Mouse (Mus musculus): ENCODE results near the gene Gm10277. TPM values are rescaled to one million over a fixed set of nuclear protein-coding genes. Genes with fewer than 3 reads are reported as not detected.

The Gm10277 gene
- 0.26 and 0.46 TPM in 2 replicates for polyA plus RNA-seq (2014; fragmentation: Nextera tagmentation; extraction: Ambion mirVana)

GRCm38 (mm10) chr11:77787707-77788106 is at the start of gene Gm10277:
Gene Gm10277, minus strand, starts transcription at chr11:77787747.
- Histone ChIP-seq H3K36me3 (ENCODE audit: control insufficient read depth, insufficient read depth, low read length) (no peaks in the 10 kb centered on the region), H3K27ac (replicated peaks; ENCODE audit: low read depth, low read length) (no peak within 1 kb of the TSS)

GRCm38 (mm10) chr11:77836751-77837150 is 49.2 kb upstream of the Gm10277 start:
- 56% methylated on average over 4 of the region's 4 CpGs for WGBS
- H3K27ac ChIP-seq (replicated peaks; ENCODE audit: low read depth, low read length), result no peak overlapping the region
- H3K36me3 ChIP-seq (ENCODE audit: control insufficient read depth, insufficient read depth, low read length), result peaks cover 48% of the 10 kb centered on the region
- H3K9me3 ChIP-seq (ENCODE audit: control insufficient read depth, low read length), result no peaks in the 10 kb centered on the region
- no peak overlapping the region for H3K4me2 ChIP-seq (ENCODE audit: low read depth, low read length)
- ATAC-seq (ENCODE audit: low read depth) (no peak), DNase-seq (ENCODE audit: low spot score) (no peak)
- H3K4me1 ChIP-seq (ENCODE audit: control insufficient read depth, insufficient read depth, low read length), result no peaks in the 10 kb centered on the region
- no peak overlapping the region for H3K4me3 ChIP-seq (ENCODE audit: low read depth, low read length)
- H3K9ac ChIP-seq (ENCODE audit: low read depth, low read length), result no peak overlapping the region
- no peaks in the 10 kb centered on the region for H3K27me3 ChIP-seq (replicated peaks; ENCODE audit: control insufficient read depth, insufficient read depth, low read length)

More at GRCm38 (mm10) chr11:77787707-77788106, at the start of gene Gm10277:
- Histone ChIP-seq H3K4me3 (ENCODE audit: low read depth, low read length) (no peak within 1 kb of the TSS), H3K4me1 (ENCODE audit: control insufficient read depth, insufficient read depth, low read length) (peaks cover 61% of the 10 kb centered on the region), H3K9me3 (ENCODE audit: control insufficient read depth, low read length) (no peaks in the 10 kb centered on the region), H3K27me3 (replicated peaks; ENCODE audit: control insufficient read depth, insufficient read depth, low read length) (no peaks in the 10 kb centered on the region), H3K9ac (ENCODE audit: low read depth, low read length) (no peak within 1 kb of the TSS), H3K4me2 (ENCODE audit: low read depth, low read length) (no peak within 1 kb of the TSS)
- DNase-seq (ENCODE audit: low spot score) (no peak), ATAC-seq (ENCODE audit: low read depth) (no peak)
- WGBS, result 72% methylated on average over 5 of the region's 5 CpGs

GRCm38 (mm10) chr11:77836290-77836689 is 48.7 kb upstream of the Gm10277 start:
- 70% methylated on average over 5 of the region's 5 CpGs for WGBS
- Histone ChIP-seq H3K4me3 (ENCODE audit: low read depth, low read length) (no peak overlapping the region), H3K9me3 (ENCODE audit: control insufficient read depth, low read length) (no peaks in the 10 kb centered on the region), H3K27ac (replicated peaks; ENCODE audit: low read depth, low read length) (no peak overlapping the region; the same call in 1 of the 2 replicates), H3K9ac (ENCODE audit: low read depth, low read length) (no peak overlapping the region), H3K4me2 (ENCODE audit: low read depth, low read length) (no peak overlapping the region), H3K27me3 (replicated peaks; ENCODE audit: control insufficient read depth, insufficient read depth, low read length) (no peaks in the 10 kb centered on the region), H3K4me1 (ENCODE audit: control insufficient read depth, insufficient read depth, low read length) (no peaks in the 10 kb centered on the region), H3K36me3 (ENCODE audit: control insufficient read depth, insufficient read depth, low read length) (peaks cover 45% of the 10 kb centered on the region)
- DNase-seq (ENCODE audit: low spot score) (no peak), ATAC-seq (ENCODE audit: low read depth) (no peak)

- Histone ChIP-seq H3K36me3 (ENCODE audit: control insufficient read depth, insufficient read depth, low read length) (peaks cover 39% of the 10 kb centered on the region), H3K27me3 (replicated peaks; ENCODE audit: control insufficient read depth, insufficient read depth, low read length) (no peaks in the 10 kb centered on the region), H3K4me2 (ENCODE audit: low read depth, low read length) (no peak overlapping the region), H3K9ac (ENCODE audit: low read depth, low read length) (no peak overlapping the region), H3K27ac (replicated peaks; ENCODE audit: low read depth, low read length) (no peak overlapping the region), H3K9me3 (ENCODE audit: control insufficient read depth, low read length) (no peaks in the 10 kb centered on the region), H3K4me3 (ENCODE audit: low read depth, low read length) (no peak overlapping the region), H3K4me1 (ENCODE audit: control insufficient read depth, insufficient read depth, low read length) (no peaks in the 10 kb centered on the region)
- DNase-seq (ENCODE audit: low spot score) (no peak), ATAC-seq (ENCODE audit: low read depth) (no peak)
- WGBS, result 93% methylated on average over 3 of the region's 3 CpGs
These were observed 47.6 kb upstream of the Gm10277 start for GRCm38 (mm10) chr11:77835109-77835508.

- H3K27me3 ChIP-seq (replicated peaks; ENCODE audit: control insufficient read depth, insufficient read depth, low read length), result no peaks in the 10 kb centered on the region
- H3K4me2 ChIP-seq (ENCODE audit: low read depth, low read length), result no peak overlapping the region
- 94% methylated on average over 4 of the region's 4 CpGs for WGBS
- no peaks in the 10 kb centered on the region for H3K9me3 ChIP-seq (ENCODE audit: control insufficient read depth, low read length)
- DNase-seq (ENCODE audit: low spot score) (no peak), ATAC-seq (ENCODE audit: low read depth) (no peak)
- no peak overlapping the region for H3K4me3 ChIP-seq (ENCODE audit: low read depth, low read length)
- H3K36me3 ChIP-seq (ENCODE audit: control insufficient read depth, insufficient read depth, low read length), result peaks cover 55% of the 10 kb centered on the region
- H3K4me1 ChIP-seq (ENCODE audit: control insufficient read depth, insufficient read depth, low read length), result no peaks in the 10 kb centered on the region
- H3K27ac ChIP-seq (replicated peaks; ENCODE audit: low read depth, low read length), result no peak overlapping the region
- no peak overlapping the region for H3K9ac ChIP-seq (ENCODE audit: low read depth, low read length)
These were observed 45.0 kb upstream of the Gm10277 start for GRCm38 (mm10) chr11:77832541-77832940.

GRCm38 (mm10) chr11:77830875-77831274 is 43.3 kb upstream of the Gm10277 start:
- peaks cover 55% of the 10 kb centered on the region for H3K36me3 ChIP-seq (ENCODE audit: control insufficient read depth, insufficient read depth, low read length)

GRCm38 (mm10) chr11:77829043-77829841 is 41.7 kb upstream of the Gm10277 start:
- ATAC-seq (ENCODE audit: low read depth), result no peak

More at GRCm38 (mm10) chr11:77830875-77831274, 43.3 kb upstream of the Gm10277 start:
- no peak for DNase-seq (ENCODE audit: low spot score)
- Histone ChIP-seq H3K27ac (replicated peaks; ENCODE audit: low read depth, low read length) (no peak overlapping the region), H3K4me2 (ENCODE audit: low read depth, low read length) (no peak overlapping the region), H3K9ac (ENCODE audit: low read depth, low read length) (no peak overlapping the region), H3K27me3 (replicated peaks; ENCODE audit: control insufficient read depth, insufficient read depth, low read length) (no peaks in the 10 kb centered on the region), H3K4me1 (ENCODE audit: control insufficient read depth, insufficient read depth, low read length) (no peaks in the 10 kb centered on the region), H3K9me3 (ENCODE audit: control insufficient read depth, low read length) (no peaks in the 10 kb centered on the region), H3K4me3 (ENCODE audit: low read depth, low read length) (no peak overlapping the region)
- ATAC-seq (ENCODE audit: low read depth), result no peak
- WGBS, result 51% methylated on average over 7 of the region's 7 CpGs

GRCm38 (mm10) chr11:77828163-77828562 is 40.6 kb upstream of the Gm10277 start:
- no peak overlapping the region for H3K4me3 ChIP-seq (ENCODE audit: low read depth, low read length)
- peaks cover 54% of the 10 kb centered on the region for H3K36me3 ChIP-seq (ENCODE audit: control insufficient read depth, insufficient read depth, low read length)
- no peaks in the 10 kb centered on the region for H3K27me3 ChIP-seq (replicated peaks; ENCODE audit: control insufficient read depth, insufficient read depth, low read length)
- DNase-seq (ENCODE audit: low spot score), result no peak
- no peaks in the 10 kb centered on the region for H3K4me1 ChIP-seq (ENCODE audit: control insufficient read depth, insufficient read depth, low read length)
- H3K4me2 ChIP-seq (ENCODE audit: low read depth, low read length), result no peak overlapping the region
- H3K27ac ChIP-seq (replicated peaks; ENCODE audit: low read depth, low read length), result no peak overlapping the region
- no peak for ATAC-seq (ENCODE audit: low read depth)
- 88% methylated on average over 5 of the region's 5 CpGs for WGBS
- no peak overlapping the region for H3K9ac ChIP-seq (ENCODE audit: low read depth, low read length)
- H3K9me3 ChIP-seq (ENCODE audit: control insufficient read depth, low read length), result no peaks in the 10 kb centered on the region

More at GRCm38 (mm10) chr11:77829043-77829841, 41.7 kb upstream of the Gm10277 start:
- Histone ChIP-seq H3K9me3 (ENCODE audit: control insufficient read depth, low read length) (no peaks in the 10 kb centered on the region), H3K27me3 (replicated peaks; ENCODE audit: control insufficient read depth, insufficient read depth, low read length) (no peaks in the 10 kb centered on the region), H3K4me1 (ENCODE audit: control insufficient read depth, insufficient read depth, low read length) (no peaks in the 10 kb centered on the region), H3K4me2 (ENCODE audit: low read depth, low read length) (no peak overlapping the region), H3K4me3 (ENCODE audit: low read depth, low read length) (no peak overlapping the region), H3K27ac (replicated peaks; ENCODE audit: low read depth, low read length) (no peak overlapping the region), H3K36me3 (ENCODE audit: control insufficient read depth, insufficient read depth, low read length) (peaks cover 50% of the 10 kb centered on the region), H3K9ac (ENCODE audit: low read depth, low read length) (no peak overlapping the region)
- WGBS, result 75% methylated on average over 23 of the region's 23 CpGs
- DNase-seq (ENCODE audit: low spot score), result no peak

Measured in embryonic facial prominence, embryonic 14.5 days (tissue).